Mouse (Mus musculus) erythroblast, embryonic 14.5 days (primary cell): Measurements from ENCODE around the gene Faf1.

ENCODE experiments used
- GATA1 ChIP-seq: IDR thresholded peaks from 2 replicates; pipeline ENCODE4 v1.6.1; 2012; ENCODE audit warnings: low read length, inconsistent platforms, mixed read lengths
- TAL1 ChIP-seq: IDR thresholded peaks from 3 replicates; pipeline ENCODE4 v1.6.1; 2012; ENCODE audit warnings: low read length, inconsistent platforms, mixed read lengths

GRCm38 (mm10) chr4:109979461-109980320, 303.3 kb downstream of the Faf1 start:
- no peak for TF ChIP-seq GATA1
- no peak for TF ChIP-seq TAL1
